Mouse (Mus musculus): ENCODE measurements around the gene Ajuba. TPM values are rescaled to one million over a fixed set of nuclear protein-coding genes. Genes with fewer than 3 reads are reported as not detected.
"Not testable (repeated sequence)": the region's sequence is repeated elsewhere in the genome, so short reads cannot be mapped to it uniquely, and the experiment has no call there.

Ajuba gene
- total and polyA plus RNA-seq, 2 experiments from 2014 or later = 6.1 to 9.8 TPM

- no peak for TF ChIP-seq CTCF (IDR thresholded peaks at IDR 0.05; ENCODE audit: low read depth)
- Histone ChIP-seq H3K4me3 (ENCODE audit: low read length) (no peak overlapping the region), H3K9ac (replicated peaks; ENCODE audit: low read length) (no peak overlapping the region), H3K27ac (no peak overlapping the region), H3K27me3 (ENCODE audit: insufficient read depth, low read length) (no peaks in the 10 kb centered on the region), H3K4me2 (ENCODE audit: low read depth, low read length) (no peak overlapping the region), H3K36me3 (ENCODE audit: insufficient read depth, low read length) (peaks cover 15% of the 10 kb centered on the region), H3K4me1 (ENCODE audit: insufficient read depth, low read length) (peaks cover 6% of the 10 kb centered on the region; the same call in 1 of the 2 replicates), H3K9me3 (ENCODE audit: low read length) (no peaks in the 10 kb centered on the region)
- DNase-seq (ENCODE audit: low spot score) = no peak
- ATAC-seq = no peak
- WGBS = 89% methylated on average over 16 of the region's 16 CpGs
These were observed 39.0 kb upstream of the Ajuba start for GRCm38 (mm10) chr14:54616226-54616825.

DNA sequence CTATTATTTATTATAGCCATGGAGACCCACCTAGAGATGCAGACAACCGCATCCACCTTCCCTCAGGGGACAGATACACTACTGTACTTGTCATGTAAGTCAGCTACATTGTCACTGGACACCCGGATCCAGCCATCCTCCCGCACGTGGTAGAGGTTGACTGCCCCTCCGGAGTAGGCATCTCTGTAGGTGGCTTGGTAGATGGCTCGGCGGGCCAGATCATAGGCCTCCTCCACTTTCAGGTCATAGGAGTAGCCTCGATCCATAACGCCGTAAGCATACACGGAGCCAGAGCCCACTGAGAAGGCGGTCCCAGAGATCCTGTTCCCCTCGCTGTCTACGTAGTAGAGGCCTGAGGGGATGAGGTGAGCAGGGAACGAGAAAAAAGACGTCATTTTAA is 36.8 kb upstream of the Ajuba start:
- H3K9ac ChIP-seq (replicated peaks; ENCODE audit: low read length); H3K4me2 ChIP-seq (ENCODE audit: low read depth, low read length); H3K9me3 ChIP-seq (ENCODE audit: low read length); DNase-seq (ENCODE audit: low spot score); H3K4me1 ChIP-seq (ENCODE audit: insufficient read depth, low read length); H3K27ac ChIP-seq; ATAC-seq; H3K4me3 ChIP-seq (ENCODE audit: low read length); H3K27me3 ChIP-seq (ENCODE audit: insufficient read depth, low read length): not testable (repeated sequence)
- WGBS = 92% methylated on average over 12 of the region's 16 CpGs
- H3K36me3 ChIP-seq (ENCODE audit: insufficient read depth, low read length) = peaks cover 15% of the 10 kb centered on the region

GRCm38 (mm10) chr14:54610648-54611047 is 33.3 kb upstream of the Ajuba start:
- Histone ChIP-seq H3K4me1 (ENCODE audit: insufficient read depth, low read length) (no peaks in the 10 kb centered on the region), H3K27ac (no peak overlapping the region), H3K9ac (replicated peaks; ENCODE audit: low read length) (no peak overlapping the region), H3K4me3 (ENCODE audit: low read length) (no peak overlapping the region), H3K36me3 (ENCODE audit: insufficient read depth, low read length) (peaks cover 15% of the 10 kb centered on the region), H3K9me3 (ENCODE audit: low read length) (no peaks in the 10 kb centered on the region), H3K4me2 (ENCODE audit: low read depth, low read length) (no peak overlapping the region), H3K27me3 (ENCODE audit: insufficient read depth, low read length) (no peaks in the 10 kb centered on the region)
- WGBS = 82% methylated on average over 6 of the region's 6 CpGs
- no peak for ATAC-seq
- no peak for TF ChIP-seq CTCF (IDR thresholded peaks at IDR 0.05; ENCODE audit: low read depth)
- DNase-seq (ENCODE audit: low spot score) = no peak

- peak; percentile 62 for DNase-seq (ENCODE audit: low spot score)
These were observed 32.6 kb upstream of the Ajuba start for GRCm38 (mm10) chr14:54609962-54610361.

DNA sequence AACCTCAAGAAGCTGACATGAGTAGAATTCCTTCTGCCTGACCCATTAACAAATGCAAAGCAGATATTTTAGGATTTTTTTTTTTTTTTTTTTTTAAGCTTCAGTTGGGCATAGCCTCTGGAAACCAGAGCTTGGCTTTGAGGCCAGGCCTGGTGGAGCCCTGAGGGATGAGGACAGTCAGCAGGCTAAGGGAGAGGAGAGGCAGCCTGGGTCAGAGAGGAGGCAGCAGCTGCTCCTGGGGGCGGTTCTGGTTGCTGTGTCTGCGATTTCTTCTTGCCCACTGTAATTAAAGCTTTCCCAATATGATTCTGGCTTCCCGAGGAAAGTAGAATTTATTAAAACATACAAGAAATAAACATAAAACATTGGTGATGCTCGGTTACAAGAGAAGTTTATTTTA is 31.9 kb upstream of the Ajuba start:
- no peak for TF ChIP-seq CTCF (IDR thresholded peaks at IDR 0.05; ENCODE audit: low read depth)
- Histone ChIP-seq H3K9me3 (ENCODE audit: low read length) (no peaks in the 10 kb centered on the region), H3K4me3 (ENCODE audit: low read length) (no peak overlapping the region), H3K9ac (replicated peaks; ENCODE audit: low read length) (no peak overlapping the region), H3K27ac (no peak overlapping the region), H3K27me3 (ENCODE audit: insufficient read depth, low read length) (no peaks in the 10 kb centered on the region), H3K36me3 (ENCODE audit: insufficient read depth, low read length) (peaks cover 11% of the 10 kb centered on the region), H3K4me1 (ENCODE audit: insufficient read depth, low read length) (no peaks in the 10 kb centered on the region), H3K4me2 (ENCODE audit: low read depth, low read length) (no peak overlapping the region)
- WGBS = 63% methylated on average over 4 of the region's 4 CpGs
- no peak for DNase-seq (ENCODE audit: low spot score)
- ATAC-seq = no peak

More at GRCm38 (mm10) chr14:54609962-54610361, 32.6 kb upstream of the Ajuba start:
- Histone ChIP-seq H3K27me3 (ENCODE audit: insufficient read depth, low read length) (no peaks in the 10 kb centered on the region), H3K36me3 (ENCODE audit: insufficient read depth, low read length) (peaks cover 12% of the 10 kb centered on the region), H3K9me3 (ENCODE audit: low read length) (no peaks in the 10 kb centered on the region), H3K4me2 (ENCODE audit: low read depth, low read length) (no peak overlapping the region), H3K27ac (no peak overlapping the region), H3K9ac (replicated peaks; ENCODE audit: low read length) (no peak overlapping the region), H3K4me1 (ENCODE audit: insufficient read depth, low read length) (no peaks in the 10 kb centered on the region), H3K4me3 (ENCODE audit: low read length) (no peak overlapping the region)
- TF ChIP-seq CTCF (IDR thresholded peaks at IDR 0.05; ENCODE audit: low read depth) = peak; percentile 62
- ATAC-seq = no peak
- WGBS = 78% methylated on average over 4 of the region's 4 CpGs

DNA sequence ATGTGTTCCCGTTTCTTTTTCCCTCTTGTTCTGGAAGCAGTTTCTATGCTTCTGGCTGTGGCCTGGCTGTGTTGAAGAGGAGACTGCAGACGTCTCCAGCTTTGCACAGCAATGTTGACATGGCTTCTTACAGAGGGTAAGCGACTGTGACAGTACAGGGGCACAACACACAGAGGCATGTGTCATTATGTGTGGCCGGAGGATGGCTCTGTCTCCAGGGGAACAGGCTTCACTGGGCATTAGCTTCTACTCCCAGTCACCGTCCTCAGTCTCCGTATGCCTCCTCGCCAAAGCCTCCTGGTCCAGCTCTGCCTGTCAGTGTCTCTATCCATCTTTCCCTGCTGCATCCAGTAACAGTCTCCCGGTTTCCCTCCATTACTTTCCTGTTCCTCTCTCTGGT is 29.9 kb upstream of the Ajuba start:
- H3K36me3 ChIP-seq (ENCODE audit: insufficient read depth, low read length) = no peaks in the 10 kb centered on the region; the same call in 1 of the 2 replicates
- H3K27me3 ChIP-seq (ENCODE audit: insufficient read depth, low read length) = no peaks in the 10 kb centered on the region
- H3K4me3 ChIP-seq (ENCODE audit: low read length) = no peak overlapping the region
- 38% methylated on average over 8 of the region's 8 CpGs for WGBS
- ATAC-seq (no peak), DNase-seq (ENCODE audit: low spot score) (no peak)
- H3K27ac ChIP-seq = no peak overlapping the region
- no peak overlapping the region for H3K4me2 ChIP-seq (ENCODE audit: low read depth, low read length)
- no peak for TF ChIP-seq CTCF (IDR thresholded peaks at IDR 0.05; ENCODE audit: low read depth)
- no peak overlapping the region for H3K9ac ChIP-seq (replicated peaks; ENCODE audit: low read length)
- no peaks in the 10 kb centered on the region for H3K9me3 ChIP-seq (ENCODE audit: low read length)
- no peaks in the 10 kb centered on the region for H3K4me1 ChIP-seq (ENCODE audit: insufficient read depth, low read length)

GRCm38 (mm10) chr14:54605752-54606321 is 28.5 kb upstream of the Ajuba start, which contains the start of gene 4931414P19Rik:
Gene 4931414P19Rik, minus strand, starts transcription at chr14:54605993.
- H3K27ac ChIP-seq = peak within 1 kb of the TSS; percentile 81
- WGBS = 4% methylated on average over 34 of the region's 39 CpGs
- TF ChIP-seq CTCF (IDR thresholded peaks at IDR 0.05; ENCODE audit: low read depth) = no peak

More at GRCm38 (mm10) chr14:54605752-54606321, 28.5 kb upstream of the Ajuba start, which contains the start of gene 4931414P19Rik:
- H3K36me3 ChIP-seq (ENCODE audit: insufficient read depth, low read length) = no peaks in the 10 kb centered on the region
- peak; percentile 27; the same call in 1 of the 2 replicates for ATAC-seq
- peak within 1 kb of the TSS; percentile 52 for H3K9ac ChIP-seq (replicated peaks; ENCODE audit: low read length)
- no peaks in the 10 kb centered on the region for H3K9me3 ChIP-seq (ENCODE audit: low read length)
- H3K27me3 ChIP-seq (ENCODE audit: insufficient read depth, low read length) = no peaks in the 10 kb centered on the region
- peak within 1 kb of the TSS; percentile 40 for H3K4me3 ChIP-seq (ENCODE audit: low read length)
- DNase-seq (ENCODE audit: low spot score) = peak; percentile 85
- peak within 1 kb of the TSS; percentile 69 for H3K4me2 ChIP-seq (ENCODE audit: low read depth, low read length)
- H3K4me1 ChIP-seq (ENCODE audit: insufficient read depth, low read length) = no peaks in the 10 kb centered on the region
